17 mouse cellular contexts compared by ENCODE assay signal in genomic region chr11:77199636-77200035, GRCm38 (mm10). TPM values are rescaled to one million over a fixed set of nuclear protein-coding genes. Genes with fewer than 3 reads are reported as not detected.
DNase-seq lines count a peak whose midpoint lies in the region; ATAC-seq and TF ChIP-seq lines count a peak whose summit lies in the region.
"Had no signal": no experiment of that assay in that cellular context is flagged by ENCODE, and none has a peak within 500 bp of the region (broad histone marks: within the 10 kb centered on the region; RNA-seq: fewer than 3 reads in every experiment).

No protein-coding gene starts in this region.

- no peak for ATAC-seq in intestine, embryonic 14.5 days (replicated peaks; ENCODE audit: low FRiP score, low TSS enrichment, low read depth)
- no peak for ATAC-seq in kidney, postnatal 0 days (replicated peaks; ENCODE audit: low FRiP score, low read depth)
- ATAC-seq in liver, embryonic 16.5 days (ENCODE audit: low read depth): no peak

- 0 out of 2 replicates have a peak, but pooled peaks cover 6% of the 10 kb centered on the region for H3K4me1 ChIP-seq in intestine, embryonic 14.5 days (replicated peaks; ENCODE audit: control insufficient read depth, insufficient read depth, low read length)
- peaks cover 10% of the 10 kb centered on the region for H3K4me1 ChIP-seq in kidney, postnatal 0 days (replicated peaks; ENCODE audit: insufficient read depth, low read length)
- peaks cover 3% of the 10 kb centered on the region for H3K4me1 ChIP-seq in liver, embryonic 16.5 days (ENCODE audit: control insufficient read depth, low read depth, low read length)
- H3K4me1 ChIP-seq: hindbrain, embryonic 12.5 days; neural tube, embryonic 12.5 days had no signal

- H3K27ac ChIP-seq in intestine, embryonic 14.5 days (ENCODE audit: low read depth): 0 out of 2 replicates have a peak overlapping the region, but pooled peaks have one; percentile 43
- 0 out of 2 replicates have a peak overlapping the region, but pooled peaks have one; percentile 27 for H3K27ac ChIP-seq in kidney, postnatal 0 days
- no peak overlapping the region for H3K27ac ChIP-seq in liver, embryonic 16.5 days (ENCODE audit: low read length)
- H3K27ac ChIP-seq: embryonic facial prominence, embryonic 13.5 days; hindbrain, embryonic 12.5 days; limb, embryonic 15.5 days; neural tube, embryonic 12.5 days had no signal

- H3K27me3 ChIP-seq in intestine, embryonic 14.5 days (replicated peaks; ENCODE audit: control insufficient read depth, insufficient read depth, low read length): no peaks in the 10 kb centered on the region
- H3K27me3 ChIP-seq in kidney, postnatal 0 days (ENCODE audit: insufficient read depth, low read length): no peaks in the 10 kb centered on the region
- H3K27me3 ChIP-seq in liver, embryonic 16.5 days (ENCODE audit: control insufficient read depth, insufficient read depth, low read depth, low read length): no peaks in the 10 kb centered on the region
- H3K27me3 ChIP-seq: embryonic facial prominence, embryonic 13.5 days; hindbrain, embryonic 12.5 days; limb, embryonic 15.5 days had no signal

- no peak overlapping the region for H3K4me3 ChIP-seq in intestine, embryonic 14.5 days (ENCODE audit: low read depth, low read length)
- no peak overlapping the region for H3K4me3 ChIP-seq in kidney, postnatal 0 days (replicated peaks; ENCODE audit: low read depth, low read length)
- H3K4me3 ChIP-seq in liver, embryonic 16.5 days (ENCODE audit: low read depth, low read length): no peak overlapping the region
- H3K4me3 ChIP-seq: embryonic facial prominence, embryonic 13.5 days; hindbrain, embryonic 12.5 days; limb, embryonic 15.5 days; neural tube, embryonic 12.5 days had no signal

- 54% methylated on average over 4 of the region's 4 CpGs for WGBS in intestine, embryonic 14.5 days
- 37% methylated on average over 4 of the region's 4 CpGs for WGBS in kidney, postnatal 0 days
- 25% methylated on average over 4 of the region's 4 CpGs for WGBS in liver, embryonic 16.5 days (ENCODE audit: insufficient replicate concordance)

- no peaks in the 10 kb centered on the region for H3K36me3 ChIP-seq in intestine, embryonic 14.5 days (ENCODE audit: control insufficient read depth, insufficient read depth, low read length)
- no peaks in the 10 kb centered on the region for H3K36me3 ChIP-seq in kidney, postnatal 0 days (ENCODE audit: insufficient read depth, low read length)
- no peaks in the 10 kb centered on the region for H3K36me3 ChIP-seq in liver, embryonic 16.5 days (ENCODE audit: control insufficient read depth, insufficient read depth)
- H3K36me3 ChIP-seq: embryonic facial prominence, embryonic 13.5 days; hindbrain, embryonic 12.5 days; limb, embryonic 15.5 days; neural tube, embryonic 12.5 days had no signal

- H3K9ac ChIP-seq in intestine, embryonic 14.5 days (ENCODE audit: low read length): no peak overlapping the region
- H3K9ac ChIP-seq in kidney, postnatal 0 days (ENCODE audit: low read depth, low read length): no peak overlapping the region
- no peak overlapping the region for H3K9ac ChIP-seq in liver, embryonic 16.5 days (ENCODE audit: low read depth, low read length)
- H3K9ac ChIP-seq: embryonic facial prominence, embryonic 13.5 days; hindbrain, embryonic 12.5 days; limb, embryonic 15.5 days; neural tube, embryonic 12.5 days had no signal

- no peaks in the 10 kb centered on the region for H3K9me3 ChIP-seq in intestine, embryonic 14.5 days (ENCODE audit: control insufficient read depth, low read length)
- no peaks in the 10 kb centered on the region for H3K9me3 ChIP-seq in kidney, postnatal 0 days (replicated peaks; ENCODE audit: low read length)
- H3K9me3 ChIP-seq in liver, embryonic 16.5 days (replicated peaks; ENCODE audit: control insufficient read depth, low read length): no peaks in the 10 kb centered on the region
- H3K9me3 ChIP-seq: embryonic facial prominence, embryonic 13.5 days; hindbrain, embryonic 12.5 days; limb, embryonic 15.5 days; neural tube, embryonic 12.5 days had no signal

- no peak for TF ChIP-seq CTCF in kidney, postnatal 0 days (IDR thresholded peaks at IDR 0.05; ENCODE audit: low read depth)

- H3K4me2 ChIP-seq in intestine, embryonic 14.5 days (ENCODE audit: low read length): no peak overlapping the region
- no peak overlapping the region for H3K4me2 ChIP-seq in kidney, postnatal 0 days (ENCODE audit: low read length)
- H3K4me2 ChIP-seq in liver, embryonic 16.5 days (ENCODE audit: low read depth, low read length): peak overlapping the region; percentile 32; the same call in 1 of the 2 replicates
- H3K4me2 ChIP-seq: embryonic facial prominence, embryonic 13.5 days; hindbrain, embryonic 12.5 days; limb, embryonic 15.5 days; neural tube, embryonic 12.5 days had no signal

- DNase-seq in intestine, embryonic 14.5 days (ENCODE audit: low spot score): no peak
- DNase-seq in kidney, adult 11 months: peak; percentile 70
- peak; percentile 12 for DNase-seq in kidney, postnatal 0 days (ENCODE audit: low spot score)
- no peak for DNase-seq in right cerebral cortex, adult 2 months (ENCODE audit: low spot score in 2 of 2)
- no peak for DNase-seq in embryo, embryonic 10.5 days (ENCODE audit: low spot score)
- no peak for DNase-seq in right cerebral cortex, postnatal 4 days
- DNase-seq: adrenal gland, postnatal 36 days; cerebellum, adult 9-10 months; gastrocnemius, postnatal 14 days; heart, postnatal 10 days; lung, postnatal 14 days; thymus, postnatal 4 days had no signal

RNA-seq across cellular contexts. Expression of gene Efcab5, which starts 10.9 kb away (rescaled TPM):
- polyA plus RNA-seq in intestine, embryonic 14.5 days (2014; fragmentation: Nextera tagmentation; extraction: Ambion mirVana): 0.28 and 0.58 TPM in 2 replicates
- 0.34 and 0.37 TPM in 2 replicates for polyA plus RNA-seq in kidney, postnatal 0 days (2015; fragmentation: Nextera tagmentation; extraction: Ambion mirVana)
- polyA plus RNA-seq in liver, embryonic 16.5 days (2015; fragmentation: Nextera tagmentation; extraction: Ambion mirVana): 0.04 and 0.08 TPM in 2 replicates

RNA-seq across cellular contexts. Expression of gene Ssh2, which starts 16.5 kb away (rescaled TPM):
- polyA plus RNA-seq in intestine, embryonic 14.5 days (2014; fragmentation: Nextera tagmentation; extraction: Ambion mirVana): 9.4 and 10.6 TPM in 2 replicates
- 3.9 and 4.6 TPM in 2 replicates for polyA plus RNA-seq in kidney, postnatal 0 days (2015; fragmentation: Nextera tagmentation; extraction: Ambion mirVana)
- polyA plus RNA-seq in liver, embryonic 16.5 days (2015; fragmentation: Nextera tagmentation; extraction: Ambion mirVana): 4.2 and 4.7 TPM in 2 replicates

Comparison
In these comparisons a context has a peak if more than half of its experiments do, and no peak if none do; other contexts are left out.
1. DNase-seq: peak in kidney, adult 11 months (single experiment) and kidney, postnatal 0 days (single experiment); none in intestine, embryonic 14.5 days (single experiment), right cerebral cortex, adult 2 months (0 of 2), embryo, embryonic 10.5 days (single experiment) and right cerebral cortex, postnatal 4 days (single experiment).